Mouse (Mus musculus): ENCODE measurements at regions not wholly inside any gene's neighbourhood (a gene's known extent, or its start where the extent isn't known, plus 50 kb on each side); places are given as distances from the start of the nearest gene placed in this dataset.

- no peak for DNase-seq
These were observed 522.6 kb downstream of the Gja1 start for GRCm38 (mm10) chr10:56899640-56900274.

GRCm38 (mm10) chr10:56900914-56901313 is 523.8 kb downstream of the Gja1 start:
- DNase-seq: no peak

GRCm38 (mm10) chr10:56912711-56913110 is 535.6 kb downstream of the Gja1 start:
- no peak for DNase-seq

GRCm38 (mm10) chr10:56914103-56914502 is 537.0 kb downstream of the Gja1 start:
- DNase-seq: no peak

GRCm38 (mm10) chr10:56918412-56918811 is 541.3 kb downstream of the Gja1 start:
- no peak for DNase-seq

GRCm38 (mm10) chr10:56920711-56921672 is 543.9 kb downstream of the Gja1 start:
- DNase-seq: peak; percentile 70

- DNase-seq: no peak
These were observed 551.0 kb upstream of the Hsf2 start for GRCm38 (mm10) chr10:56935174-56935573.

- no peak for DNase-seq
These were observed 544.2 kb upstream of the Hsf2 start for GRCm38 (mm10) chr10:56941972-56942371.

- DNase-seq: no peak
These were observed 541.6 kb upstream of the Hsf2 start for GRCm38 (mm10) chr10:56944434-56945145.

GRCm38 (mm10) chr10:56956728-56957127 is 529.5 kb upstream of the Hsf2 start:
- DNase-seq: no peak

GRCm38 (mm10) chr10:56962096-56962807 is 523.9 kb upstream of the Hsf2 start:
- no peak for DNase-seq

- peak; percentile 35 for DNase-seq
These were observed 523.0 kb upstream of the Hsf2 start for GRCm38 (mm10) chr10:56963215-56963614.

- no peak for DNase-seq
These were observed 517.3 kb upstream of the Hsf2 start for GRCm38 (mm10) chr10:56968913-56969312.

- no peak for DNase-seq
These were observed 511.4 kb upstream of the Hsf2 start for GRCm38 (mm10) chr10:56974812-56975211.

GRCm38 (mm10) chr10:56979601-56980000 is 506.6 kb upstream of the Hsf2 start:
- no peak for DNase-seq

- DNase-seq: no peak
These were observed 505.4 kb upstream of the Hsf2 start for GRCm38 (mm10) chr10:56980821-56981220.

GRCm38 (mm10) chr10:56982526-56983190 is 503.5 kb upstream of the Hsf2 start:
- no peak for DNase-seq

GRCm38 (mm10) chr10:56994969-56995368 is 491.2 kb upstream of the Hsf2 start:
- DNase-seq: no peak

- peak; percentile 67 for DNase-seq
These were observed 485.1 kb upstream of the Hsf2 start for GRCm38 (mm10) chr10:57000892-57001722.

GRCm38 (mm10) chr10:57001723-57002110 is 484.5 kb upstream of the Hsf2 start:
- DNase-seq: no peak

GRCm38 (mm10) chr10:57037641-57038040 is 448.5 kb upstream of the Hsf2 start:
- no peak for DNase-seq
